In the genomic region with DNA sequence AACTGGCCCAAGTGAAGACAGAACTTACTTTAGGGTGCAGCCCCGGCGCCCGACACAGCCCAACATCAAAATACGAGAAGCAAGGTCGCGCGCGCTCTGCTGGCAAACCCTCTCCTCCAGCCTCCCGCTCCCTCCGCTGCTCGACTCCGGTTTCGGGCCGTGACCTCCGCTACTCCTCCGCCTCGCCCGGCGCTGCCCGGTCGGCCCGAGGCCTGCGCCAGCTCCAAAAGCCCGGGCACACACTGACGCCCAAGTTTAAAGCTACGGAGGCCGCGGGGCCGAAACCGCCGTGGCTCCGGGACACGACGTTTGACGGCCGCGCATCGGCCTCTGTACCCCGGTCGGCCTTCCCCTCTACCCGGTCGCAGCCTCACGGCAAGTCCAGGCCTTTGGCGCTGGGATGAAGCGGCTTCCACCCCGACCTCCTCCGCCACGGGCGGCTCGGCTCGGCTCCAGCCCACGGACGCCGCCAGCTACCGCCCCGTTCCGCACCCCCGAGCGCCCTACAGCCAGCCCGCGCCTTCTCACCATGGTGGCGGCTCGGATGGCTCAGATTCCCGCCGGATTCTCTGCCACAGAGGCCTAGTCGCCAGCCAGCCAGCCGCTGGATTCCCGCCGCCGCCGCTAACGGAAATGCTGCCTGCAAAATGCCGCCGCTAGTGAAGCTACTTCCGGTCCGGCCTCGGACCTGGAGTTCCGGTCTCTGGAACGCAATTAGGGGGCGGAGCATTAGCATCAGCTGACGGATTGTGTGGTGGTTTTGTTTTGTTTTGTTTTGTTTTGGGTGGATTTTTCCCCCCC, we compare ENCODE assay signal across 8 mouse cellular contexts. TPM values are rescaled to one million over a fixed set of nuclear protein-coding genes. Genes with fewer than 3 reads are reported as not detected.
DNase-seq lines count a peak whose midpoint lies in the region; ATAC-seq and TF ChIP-seq lines count a peak whose summit lies in the region.

A gene (minus strand): TSS at position 698 of the 801 bp plus-strand sequence.

- WGBS in hindbrain, embryonic 14.5 days = under 1% methylated on average over 77 of the region's 81 CpGs

- peak within 1 kb of the TSS; percentile 75 for H3K4me2 ChIP-seq in hindbrain, embryonic 14.5 days (replicated peaks)

- in situ Hi-C loops in Patski (cut with MboI; ENCODE audit: low pct_unique_long_range_greater_than_20kb) = no loop called here

- ATAC-seq in Patski = peak; percentile 78
- ATAC-seq in hindbrain, embryonic 14.5 days (ENCODE audit: low FRiP score) = peak; percentile 94

- no peaks in the 10 kb centered on the region for H3K9me3 ChIP-seq in hindbrain, embryonic 14.5 days (ENCODE audit: control insufficient read depth, low read length)

- peaks cover 5% of the 10 kb centered on the region for H3K27me3 ChIP-seq in Patski
- H3K27me3 ChIP-seq in hindbrain, embryonic 14.5 days (ENCODE audit: control insufficient read depth, insufficient read depth, low read length) = no peaks in the 10 kb centered on the region

- POLR2A ChIA-PET in Patski (lab: Charles Lee) = interaction anchor here (1.6 kb wide), 1 partner anchor 110 kb away, joined by 3 read pairs; no protein-coding TSS in a partner anchor

- no peak for TF ChIP-seq CTCF in Patski (IDR thresholded peaks at IDR 0.05)

- CTCF ChIA-PET in Patski (lab: Charles Lee) = interaction anchor here (1.3 kb wide), 1 partner anchor 12 kb away, joined by 3 read pairs; no protein-coding TSS in a partner anchor

- peak within 1 kb of the TSS; percentile 91 for H3K27ac ChIP-seq in hindbrain, embryonic 14.5 days

- H3K4me1 ChIP-seq in hindbrain, embryonic 14.5 days (replicated peaks; ENCODE audit: control insufficient read depth, insufficient read depth, low read length) = peaks cover 19% of the 10 kb centered on the region

- peaks cover 31% of the 10 kb centered on the region for H3K36me3 ChIP-seq in hindbrain, embryonic 14.5 days (replicated peaks; ENCODE audit: control insufficient read depth, insufficient read depth)

- H3K4me3 ChIP-seq in hindbrain, embryonic 14.5 days (replicated peaks; ENCODE audit: low read length) = peak within 1 kb of the TSS; percentile 90

- DNase-seq in Patski (ENCODE audit: low read depth, low spot score) = peak; percentile 58
- DNase-seq in cerebellum, postnatal 14 days = peak; percentile 93 to 94
- DNase-seq in frontal cortex, postnatal 25 days (ENCODE audit: low spot score in 2 of 2) = peak; percentile 74 to 83
- peak; percentile 93 for DNase-seq in hindbrain, embryonic 14.5 days (ENCODE audit: low spot score)
- peak; percentile 90 for DNase-seq in layer of hippocampus, postnatal 36 days
- peak; percentile 95 for DNase-seq in lung, postnatal 36 days
- peak; percentile 97 for DNase-seq in retina, postnatal 1 day
- DNase-seq in urinary bladder, adult 18-20 months (ENCODE audit: low spot score in 2 of 2) = peak; percentile 81 to 86

- peak within 1 kb of the TSS; percentile 98 for H3K9ac ChIP-seq in hindbrain, embryonic 14.5 days

RNA-seq across cellular contexts. Expression of the gene that starts here (rescaled TPM):
- polyA plus RNA-seq in Patski (2021) = 283 TPM
- 296 and 309 TPM in 2 replicates for polyA plus RNA-seq in hindbrain, embryonic 14.5 days (2014; fragmentation: Nextera tagmentation; extraction: Ambion mirVana)
- total RNA-seq in layer of hippocampus, postnatal 36 days (2021) = 100 to 1,000 TPM; 118 to 119 TPM

Comparison
In these comparisons a context has a peak if more than half of its experiments do, and no peak if none do; other contexts are left out.
1. Peak in every context shown above with its lines: DNase-seq, ATAC-seq, H3K4me3 ChIP-seq and H3K27ac ChIP-seq.